Mouse (Mus musculus) left cerebral cortex, postnatal 4 days (tissue): ENCODE measurements around the gene St6galnac3. TPM values are rescaled to one million over a fixed set of nuclear protein-coding genes. Genes with fewer than 3 reads are reported as not detected.
"Not testable (repeated sequence)": the region's sequence is repeated elsewhere in the genome, so short reads cannot be mapped to it uniquely, and the experiment has no call there.

ENCODE experiments used
- DNase-seq: peaks from one replicate; pipeline ENCODE4 v3.0.0-alpha.2; 2022
- intact Hi-C: fragments of 180-260 bp; cut with DNase I; formaldehyde crosslinking; loops from one replicate; pipeline ENCODE4 v1.15.1; 2025
- total RNA-seq, 2 experiments: library from RNA; stranded (reverse); gene quantifications; 2 replicates each; pipeline ENCODE4 v1.2.3; 2021

St6galnac3 gene
- 10 to 100 TPM; 20.4 to 21.2 TPM for total RNA-seq

- peak; percentile 84 for DNase-seq
- intact Hi-C loops = no loop called here
These were observed at the start of gene St6galnac3 for GRCm38 (mm10) chr3:153724701-153725668. St6galnac3 (minus strand) TSS chr3:153725174.

- intact Hi-C loops = no loop called here
- no peak for DNase-seq
These were observed 49.6 kb upstream of the St6galnac3 start for GRCm38 (mm10) chr3:153774568-153774967.

GRCm38 (mm10) chr3:153771479-153771878, 46.5 kb upstream of the St6galnac3 start:
- DNase-seq = no peak
- intact Hi-C loops = no loop called here

- intact Hi-C loops = no loop called here
- no peak for DNase-seq
These were observed 45.6 kb upstream of the St6galnac3 start for GRCm38 (mm10) chr3:153770573-153770972.

- intact Hi-C loops = no loop called here
- DNase-seq = no peak
These were observed 44.2 kb upstream of the St6galnac3 start for GRCm38 (mm10) chr3:153769220-153769619.

- no peak for DNase-seq
- intact Hi-C loops = no loop called here
These were observed 40.2 kb upstream of the St6galnac3 start for GRCm38 (mm10) chr3:153765171-153765570.

GRCm38 (mm10) chr3:153764760-153765159, 39.8 kb upstream of the St6galnac3 start:
- intact Hi-C loops = no loop called here
- no peak for DNase-seq

- intact Hi-C loops = no loop called here
- DNase-seq = no peak
These were observed 36.2 kb upstream of the St6galnac3 start for GRCm38 (mm10) chr3:153761171-153761570.

- intact Hi-C loops = no loop called here
- DNase-seq = no peak
These were observed 34.3 kb upstream of the St6galnac3 start for GRCm38 (mm10) chr3:153759269-153759668.

- no peak for DNase-seq
- intact Hi-C loops = no loop called here
These were observed 31.6 kb upstream of the St6galnac3 start for GRCm38 (mm10) chr3:153756500-153756996.

- intact Hi-C loops = not testable (repeated sequence)
These were observed 30.9 kb upstream of the St6galnac3 start for GRCm38 (mm10) chr3:153755785-153756326.

GRCm38 (mm10) chr3:153751435-153751834, 26.5 kb upstream of the St6galnac3 start:
- DNase-seq = no peak
- intact Hi-C loops = no loop called here

More at GRCm38 (mm10) chr3:153755785-153756326, 30.9 kb upstream of the St6galnac3 start:
- not testable (repeated sequence) for DNase-seq

- intact Hi-C loops = no loop called here
- DNase-seq = no peak
These were observed 24.4 kb upstream of the St6galnac3 start for GRCm38 (mm10) chr3:153749359-153749758.

GRCm38 (mm10) chr3:153748293-153748692, 23.3 kb upstream of the St6galnac3 start:
- no peak for DNase-seq
- intact Hi-C loops = no loop called here

- DNase-seq = no peak
- intact Hi-C loops = no loop called here
These were observed 20.1 kb upstream of the St6galnac3 start for GRCm38 (mm10) chr3:153745099-153745498.

- intact Hi-C loops = no loop called here
- DNase-seq = no peak
These were observed 19.5 kb upstream of the St6galnac3 start for GRCm38 (mm10) chr3:153744447-153744846.

GRCm38 (mm10) chr3:153741800-153742199, 16.8 kb upstream of the St6galnac3 start:
- intact Hi-C loops = no loop called here
- no peak for DNase-seq

- DNase-seq = no peak
- intact Hi-C loops = no loop called here
These were observed 14.4 kb upstream of the St6galnac3 start for GRCm38 (mm10) chr3:153739351-153739750.

- DNase-seq = no peak
- intact Hi-C loops = no loop called here
These were observed 13.4 kb upstream of the St6galnac3 start for GRCm38 (mm10) chr3:153738421-153738820.

- intact Hi-C loops = no loop called here
- DNase-seq = no peak
These were observed 11.8 kb upstream of the St6galnac3 start for GRCm38 (mm10) chr3:153736756-153737280.

GRCm38 (mm10) chr3:153735796-153736549, 11.0 kb upstream of the St6galnac3 start:
- no peak for DNase-seq
- intact Hi-C loops = no loop called here
